Mouse (Mus musculus) heart, embryonic 15.5 days (tissue): ENCODE data around the gene Lrrc8d. TPM values are rescaled to one million over a fixed set of nuclear protein-coding genes. Genes with fewer than 3 reads are reported as not detected.

Experiments used
- ATAC-seq: fragments of 200-750 bp; cut with Nextera tagmentation; replicated peaks from 2 replicates; pipeline ENCODE4 v1.8.0; 2017; ENCODE audit warnings: low read depth, moderate TSS enrichment; ENCODE audit not compliant: insufficient number of reproducible peaks, insufficient read depth, low FRiP score
- H3K27ac ChIP-seq: fragments of 300-500 bp; sonication (generic); 2 replicates; pipeline ENCODE4 v1.5.1; 2015; ENCODE audit warnings: mild to moderate bottlenecking, inconsistent platforms
- H3K27me3 ChIP-seq: fragments of 300-500 bp; sonication (generic); 2 replicates; pipeline ENCODE4 v1.6.1; 2015; ENCODE audit warnings: inconsistent platforms
- H3K36me3 ChIP-seq: fragments of 300-500 bp; sonication (generic); 2 replicates; pipeline ENCODE4 v1.6.1; 2015; ENCODE audit warnings: mild to moderate bottlenecking, inconsistent platforms
- H3K4me1 ChIP-seq: fragments of 300-500 bp; sonication (generic); replicated peaks from 2 replicates; pipeline ENCODE4 v1.6.1; 2015; ENCODE audit warnings: inconsistent platforms
- H3K4me2 ChIP-seq: fragments of 300-500 bp; sonication (generic); 2 replicates; pipeline ENCODE4 v1.6.1; 2015; ENCODE audit warnings: inconsistent platforms, mild to moderate bottlenecking, moderate library complexity
- H3K4me3 ChIP-seq: fragments of 300-500 bp; sonication (generic); 2 replicates; pipeline ENCODE4 v1.5.1; 2015; ENCODE audit warnings: mild to moderate bottlenecking, inconsistent platforms
- H3K9ac ChIP-seq: fragments of 300-500 bp; sonication (generic); 2 replicates; pipeline ENCODE4 v1.6.1; 2015; ENCODE audit warnings: mild to moderate bottlenecking, inconsistent platforms
- H3K9me3 ChIP-seq: fragments of 300-500 bp; sonication (generic); replicated peaks from 2 replicates; pipeline ENCODE4 v1.6.1; 2016; ENCODE audit warnings: inconsistent platforms
- WGBS: fragments of 180-500 bp; shearing (Covaris S2); methylation state at CpG from one replicate; pipeline ENCODE4 v1.1.7; 2015; ENCODE audit warnings: mixed read lengths; 5-methylcytosine and 5-hydroxymethylcytosine counted together
- polyA plus RNA-seq: library from polyadenylated mRNA; unstranded; fragments of >200 nt; fragmentation: Nextera tagmentation; extraction: Ambion mirVana; gene quantifications from 2 replicates; pipeline ENCODE4 v1.2.1, GENCODE M21; 2015

Lrrc8d gene
- polyA plus RNA-seq, 1 experiment from 2014 or later = 7.4 TPM

GRCm38 (mm10) chr5:105702580-105703285 is 3.0 kb downstream of the Lrrc8d start:
- no peak overlapping the region for H3K27ac ChIP-seq
- H3K27me3 ChIP-seq = no peaks in the 10 kb centered on the region

GRCm38 (mm10) chr5:105703286-105703655 is 3.5 kb downstream of the Lrrc8d start:
- no peaks in the 10 kb centered on the region for H3K9me3 ChIP-seq
- H3K27ac ChIP-seq = no peak overlapping the region
- H3K27me3 ChIP-seq = no peaks in the 10 kb centered on the region
- no peak overlapping the region for H3K9ac ChIP-seq
- no peaks in the 10 kb centered on the region for H3K36me3 ChIP-seq
- H3K4me3 ChIP-seq = no peak overlapping the region
- H3K4me2 ChIP-seq = no peak overlapping the region
- no peak for ATAC-seq
- 81% methylated on average over 11 of the region's 11 CpGs for WGBS
- H3K4me1 ChIP-seq = peaks cover 42% of the 10 kb centered on the region

More at GRCm38 (mm10) chr5:105702580-105703285, 3.0 kb downstream of the Lrrc8d start:
- H3K4me3 ChIP-seq = no peak overlapping the region
- H3K4me2 ChIP-seq = no peak overlapping the region
- 77% methylated on average over 9 of the region's 9 CpGs for WGBS
- no peaks in the 10 kb centered on the region for H3K36me3 ChIP-seq
- no peak for ATAC-seq
- H3K9me3 ChIP-seq = no peaks in the 10 kb centered on the region
- H3K4me1 ChIP-seq = peaks cover 42% of the 10 kb centered on the region
- no peak overlapping the region for H3K9ac ChIP-seq

- Histone ChIP-seq H3K9ac (no peak overlapping the region), H3K27ac (no peak overlapping the region), H3K4me3 (no peak overlapping the region), H3K4me2 (no peak overlapping the region), H3K9me3 (no peaks in the 10 kb centered on the region), H3K27me3 (no peaks in the 10 kb centered on the region), H3K4me1 (peaks cover 36% of the 10 kb centered on the region), H3K36me3 (no peaks in the 10 kb centered on the region)
- WGBS = 23% methylated on average over 9 of the region's 9 CpGs
- no peak for ATAC-seq
Measured at GRCm38 (mm10) chr5:105704573-105704972, 4.8 kb downstream of the Lrrc8d start.

GRCm38 (mm10) chr5:105706635-105707034 is 6.9 kb downstream of the Lrrc8d start:
- Histone ChIP-seq H3K9ac (no peak overlapping the region), H3K27ac (no peak overlapping the region), H3K4me1 (peaks cover 30% of the 10 kb centered on the region), H3K9me3 (no peaks in the 10 kb centered on the region), H3K4me2 (no peak overlapping the region), H3K4me3 (no peak overlapping the region), H3K36me3 (no peaks in the 10 kb centered on the region), H3K27me3 (no peaks in the 10 kb centered on the region)
- WGBS = 77% methylated on average over 11 of the region's 11 CpGs
- ATAC-seq = no peak

- Histone ChIP-seq H3K4me2 (no peak overlapping the region), H3K36me3 (no peaks in the 10 kb centered on the region), H3K27ac (no peak overlapping the region), H3K9ac (no peak overlapping the region), H3K4me1 (peaks cover 25% of the 10 kb centered on the region), H3K9me3 (no peaks in the 10 kb centered on the region), H3K27me3 (no peaks in the 10 kb centered on the region), H3K4me3 (no peak overlapping the region)
- whole genome bisulfite sequencing = 70% methylated on average over 5 of the region's 5 CpGs
- no peak for ATAC-seq
Measured at GRCm38 (mm10) chr5:105708276-105708675, 8.5 kb downstream of the Lrrc8d start.

- H3K27ac ChIP-seq = no peak overlapping the region
- H3K4me3 ChIP-seq = no peak overlapping the region
- no peak for ATAC-seq
- no peak overlapping the region for H3K4me2 ChIP-seq
- no peaks in the 10 kb centered on the region for H3K9me3 ChIP-seq
- WGBS = 90% methylated on average over 7 of the region's 7 CpGs
- no peaks in the 10 kb centered on the region for H3K27me3 ChIP-seq
- no peak overlapping the region for H3K9ac ChIP-seq
- H3K36me3 ChIP-seq = no peaks in the 10 kb centered on the region
- peaks cover 13% of the 10 kb centered on the region for H3K4me1 ChIP-seq
Measured at GRCm38 (mm10) chr5:105710473-105710872, 10.7 kb downstream of the Lrrc8d start.

- H3K27ac ChIP-seq = no peak overlapping the region
- H3K9me3 ChIP-seq = no peaks in the 10 kb centered on the region
- H3K4me1 ChIP-seq = peaks cover 32% of the 10 kb centered on the region
- no peaks in the 10 kb centered on the region for H3K36me3 ChIP-seq
- ATAC-seq = no peak
- no peak overlapping the region for H3K9ac ChIP-seq
- no peak overlapping the region for H3K4me3 ChIP-seq
- H3K4me2 ChIP-seq = no peak overlapping the region
- H3K27me3 ChIP-seq = no peaks in the 10 kb centered on the region
- 78% methylated on average over 6 of the region's 6 CpGs for WGBS
Measured at GRCm38 (mm10) chr5:105714446-105714845, 14.7 kb downstream of the Lrrc8d start.

GRCm38 (mm10) chr5:105715095-105715494 is 15.3 kb downstream of the Lrrc8d start:
- no peak overlapping the region for H3K4me2 ChIP-seq
- no peaks in the 10 kb centered on the region for H3K27me3 ChIP-seq
- no peak for ATAC-seq
- WGBS = 87% methylated on average over 8 of the region's 8 CpGs
- no peak overlapping the region for H3K27ac ChIP-seq
- no peak overlapping the region for H3K4me3 ChIP-seq
- H3K9me3 ChIP-seq = no peaks in the 10 kb centered on the region
- H3K9ac ChIP-seq = no peak overlapping the region
- no peaks in the 10 kb centered on the region for H3K36me3 ChIP-seq
- peaks cover 32% of the 10 kb centered on the region for H3K4me1 ChIP-seq

- H3K9me3 ChIP-seq = no peaks in the 10 kb centered on the region
- no peak overlapping the region for H3K4me3 ChIP-seq
- H3K9ac ChIP-seq = no peak overlapping the region
- no peaks in the 10 kb centered on the region for H3K36me3 ChIP-seq
- H3K4me2 ChIP-seq = no peak overlapping the region
- ATAC-seq = no peak
- H3K4me1 ChIP-seq = peaks cover 32% of the 10 kb centered on the region
- no peaks in the 10 kb centered on the region for H3K27me3 ChIP-seq
- no peak overlapping the region for H3K27ac ChIP-seq
- 61% methylated on average over 10 of the region's 10 CpGs for WGBS
Measured at GRCm38 (mm10) chr5:105715531-105716124, 15.9 kb downstream of the Lrrc8d start.

GRCm38 (mm10) chr5:105717294-105717693 is 17.5 kb downstream of the Lrrc8d start:
- no peaks in the 10 kb centered on the region for H3K36me3 ChIP-seq
- WGBS = 51% methylated on average over 7 of the region's 7 CpGs
- no peak overlapping the region for H3K4me3 ChIP-seq
- peaks cover 31% of the 10 kb centered on the region for H3K4me1 ChIP-seq
- H3K27me3 ChIP-seq = no peaks in the 10 kb centered on the region
- peak; percentile 60 for ATAC-seq
- no peak overlapping the region for H3K4me2 ChIP-seq
- peak overlapping the region; percentile 35; the same call in 1 of the 2 replicates for H3K27ac ChIP-seq
- H3K9ac ChIP-seq = no peak overlapping the region
- no peaks in the 10 kb centered on the region for H3K9me3 ChIP-seq

GRCm38 (mm10) chr5:105718138-105718670 is 18.4 kb downstream of the Lrrc8d start:
- Histone ChIP-seq H3K9me3 (no peaks in the 10 kb centered on the region), H3K36me3 (no peaks in the 10 kb centered on the region), H3K27ac (peak overlapping the region; percentile 35), H3K4me2 (no peak overlapping the region), H3K27me3 (no peaks in the 10 kb centered on the region), H3K4me3 (no peak overlapping the region), H3K9ac (no peak overlapping the region), H3K4me1 (peaks cover 28% of the 10 kb centered on the region)
- no peak for ATAC-seq
- WGBS = 58% methylated on average over 11 of the region's 11 CpGs

GRCm38 (mm10) chr5:105721267-105721666 is 21.5 kb downstream of the Lrrc8d start:
- 88% methylated on average over 4 of the region's 4 CpGs for WGBS
- peaks cover 17% of the 10 kb centered on the region for H3K4me1 ChIP-seq
- no peak for ATAC-seq

More at GRCm38 (mm10) chr5:105721267-105721666, 21.5 kb downstream of the Lrrc8d start:
- no peaks in the 10 kb centered on the region for H3K9me3 ChIP-seq
- no peak overlapping the region for H3K4me3 ChIP-seq
- no peak overlapping the region for H3K27ac ChIP-seq
- H3K9ac ChIP-seq = no peak overlapping the region
- no peak overlapping the region for H3K4me2 ChIP-seq
- H3K36me3 ChIP-seq = no peaks in the 10 kb centered on the region
- no peaks in the 10 kb centered on the region for H3K27me3 ChIP-seq
